Mouse (Mus musculus) Patski (cell line): Measurements from ENCODE around the gene Twf2. TPM values are rescaled to one million over a fixed set of nuclear protein-coding genes. Genes with fewer than 3 reads are reported as not detected.

Experiments
- ATAC-seq: fragments of 100-300 bp; one replicate; pipeline ENCODE4 v1.8.0; 2021
- CTCF ChIA-PET: fragments of 350-600 bp; sonication (Branson Sonifier 250); formaldehyde crosslinking; loops from one replicate; lab custom pipeline; 2022; ENCODE audit warnings: inconsistent platforms; lab: Charles Lee
- POLR2A ChIA-PET: fragments of 350-600 bp; sonication (Branson Sonifier 250); formaldehyde crosslinking; loops from one replicate; lab custom pipeline; 2022; ENCODE audit warnings: antibody characterized with exemption, inconsistent platforms; lab: Charles Lee
- DNase-seq: peaks from one replicate; pipeline ENCODE4 v3.0.0-alpha.2; 2011; ENCODE audit warnings: low read depth, low spot score
- H3K27me3 ChIP-seq: fragments of 371-371 bp; one replicate; pipeline ENCODE4 v1.5.1; 2021
- CTCF ChIP-seq: fragments of 100-300 bp; IDR thresholded peaks from one replicate; pipeline ENCODE4 v1.5.1; 2021
- in situ Hi-C: fragments of 300-500 bp; cut with MboI; formaldehyde crosslinking; loops from 3 replicates; pipeline ENCODE4 v1.11.1; 2018; ENCODE audit warnings: low pct_unique_long_range_greater_than_20kb, mixed read lengths
- polyA plus RNA-seq: library from polyadenylated mRNA; unstranded; gene quantifications from one replicate; pipeline ENCODE4 v1.2.3, GENCODE M21; 2021

The Twf2 gene
- polyA plus RNA-seq = 30.7 TPM

DNA sequence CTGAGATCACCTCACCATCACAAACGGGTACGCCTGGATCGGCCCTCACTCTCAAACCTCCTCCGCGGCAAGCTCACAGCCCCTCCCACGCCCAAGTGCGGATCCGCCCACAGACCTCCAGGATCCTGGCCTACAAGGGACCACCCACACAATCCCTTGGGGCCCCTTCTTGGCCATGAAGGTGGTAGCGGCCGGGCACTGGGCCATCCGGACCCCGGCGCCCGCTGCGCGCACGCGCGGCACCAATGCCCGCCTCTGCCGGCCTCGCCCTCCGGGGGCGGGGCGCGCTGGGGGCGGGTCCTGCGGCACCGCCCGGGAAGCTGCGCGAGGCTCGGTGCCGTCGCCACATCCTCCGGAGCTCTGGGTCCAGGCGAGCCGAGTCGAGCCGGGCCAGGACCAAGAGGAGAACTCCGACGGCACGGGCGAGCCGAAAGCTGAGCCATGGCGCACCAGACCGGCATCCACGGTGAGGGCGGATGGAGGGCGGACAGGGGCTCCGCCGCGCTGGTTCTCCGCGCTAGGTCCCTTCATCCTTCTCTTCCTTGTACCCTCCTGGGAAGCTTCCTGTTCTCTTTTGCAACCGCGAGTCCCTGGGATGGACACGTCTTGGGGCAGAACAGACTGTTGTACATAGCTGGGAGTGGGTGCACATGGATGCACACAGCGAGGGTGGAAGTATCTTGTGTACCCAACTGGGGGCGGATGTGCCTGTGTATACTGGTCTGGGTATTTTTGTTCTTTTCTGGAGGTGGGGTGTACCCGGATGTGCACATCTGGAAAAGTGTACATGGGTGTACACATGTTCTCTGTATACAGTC lies at the start of gene Twf2:
Gene Twf2, plus strand, starts transcription at position 290 of the 818 bp plus-strand sequence.
- ChIA-PET POLR2A (no interaction called here), CTCF (interaction anchor here (1.4 to 3.9 kb wide), 2 partner anchors 10 to 31 kb away, joined by 4 to 16 read pairs; no protein-coding TSS in a partner anchor)
- in situ Hi-C loops = no loop called here
- ATAC-seq (peak; percentile 72), DNase-seq (peak; percentile 34)
- no peak for TF ChIP-seq CTCF
- H3K27me3 ChIP-seq = no peaks in the 10 kb centered on the region

- POLR2A ChIA-PET = no interaction called here
- ATAC-seq (peak; percentile 94), DNase-seq (peak; percentile 61)
- in situ Hi-C loops = no loop called here
- CTCF ChIA-PET = no interaction called here
- peaks cover 8% of the 10 kb centered on the region for H3K27me3 ChIP-seq
- no peak for TF ChIP-seq CTCF
Observed at GRCm38 (mm10) chr9:106154106-106154505, 48.8 kb upstream of the Twf2 start.

- ChIA-PET POLR2A (no interaction called here), CTCF (interaction anchor here (1.1 to 2.5 kb wide), 4 partner anchors 13 to 43 kb away, joined by 3 to 8 read pairs (median 6); no protein-coding TSS in a partner anchor)
- TF ChIP-seq CTCF = no peak
- H3K27me3 ChIP-seq = no peaks in the 10 kb centered on the region
- DNase-seq = no peak
- ATAC-seq = peak; percentile 53
- in situ Hi-C loops = no loop called here
Observed at GRCm38 (mm10) chr9:106156419-106156818, 46.5 kb upstream of the Twf2 start.

GRCm38 (mm10) chr9:106156921-106157622 lies 45.8 kb upstream of the Twf2 start:
- in situ Hi-C loops = no loop called here
- ATAC-seq (no peak), DNase-seq (no peak)
- CTCF ChIA-PET = interaction anchor here (1.1 to 2.5 kb wide), 4 partner anchors 12 to 47 kb away, joined by 3 to 8 read pairs (median 4); no protein-coding TSS in a partner anchor
- TF ChIP-seq CTCF = no peak
- POLR2A ChIA-PET = no interaction called here
- no peaks in the 10 kb centered on the region for H3K27me3 ChIP-seq

DNA sequence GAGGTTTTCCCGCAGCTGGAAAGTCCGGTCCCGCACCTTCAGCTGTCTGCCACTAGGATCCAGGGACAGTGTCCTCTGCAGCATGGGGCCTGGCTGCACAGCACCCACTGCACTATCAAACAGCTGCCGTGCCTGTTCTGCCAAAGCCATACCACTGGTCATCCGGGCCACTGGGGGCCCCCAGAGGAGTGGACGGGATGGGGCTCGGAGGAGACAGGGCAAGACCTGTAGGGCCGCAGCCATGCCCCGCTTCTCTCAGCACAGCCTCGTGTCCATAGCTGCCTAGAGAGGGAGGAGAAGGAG lies 45.3 kb upstream of the Twf2 start:
- POLR2A ChIA-PET = interaction anchor here (4.7 kb wide), 1 partner anchor 14 kb away, joined by 30 read pairs; the partner anchor contains the start of gene Wdr82
- in situ Hi-C loops = no loop called here
- DNase-seq (no peak), ATAC-seq (no peak)
- TF ChIP-seq CTCF = no peak
- CTCF ChIA-PET = interaction anchor here (1.1 to 2.5 kb wide), 3 partner anchors 14 to 47 kb away, joined by 3 to 8 read pairs (median 4); no protein-coding TSS in a partner anchor
- no peaks in the 10 kb centered on the region for H3K27me3 ChIP-seq

GRCm38 (mm10) chr9:106158037-106158491 lies 44.8 kb upstream of the Twf2 start, which contains the start of gene Glyctk:
Gene Glyctk (minus strand): TSS chr9:106158138.
- in situ Hi-C loops = no loop called here
- no peak for TF ChIP-seq CTCF
- H3K27me3 ChIP-seq = no peaks in the 10 kb centered on the region
- no peak for ATAC-seq
- POLR2A ChIA-PET = interaction anchor here (4.7 kb wide), 1 partner anchor 13 kb away, joined by 30 read pairs; the partner anchor contains the start of gene Wdr82
- DNase-seq = no peak
- CTCF ChIA-PET = interaction anchor here (1.0 to 2.5 kb wide), 3 partner anchors 11 to 45 kb away, joined by 4 to 8 read pairs (median 5); no protein-coding TSS in a partner anchor

DNA sequence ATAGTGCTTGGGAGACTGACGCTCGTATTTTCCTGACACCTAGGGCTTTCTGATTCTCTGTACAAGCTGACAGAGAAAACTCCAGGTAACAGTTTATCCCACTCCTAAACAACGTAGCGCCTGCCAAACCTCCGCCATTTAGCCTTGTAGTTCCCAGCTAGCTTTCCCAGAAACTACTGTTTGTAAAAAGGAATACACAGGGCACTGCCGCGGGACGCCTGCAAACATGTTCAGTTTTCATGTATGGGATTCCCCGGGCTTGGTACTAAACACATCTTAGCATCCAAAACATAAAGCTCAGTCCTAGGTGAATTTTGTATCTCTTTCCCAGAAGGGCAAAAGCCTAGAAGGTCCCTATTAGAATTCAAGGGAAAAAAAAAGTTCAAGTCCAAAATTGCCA lies 43.7 kb upstream of the Twf2 start:
- POLR2A ChIA-PET = interaction anchor here (0.7 to 4.7 kb wide), 2 partner anchors 12 to 22 kb away, joined by 3 to 30 read pairs; partner anchors contain the start of gene Wdr82

DNA sequence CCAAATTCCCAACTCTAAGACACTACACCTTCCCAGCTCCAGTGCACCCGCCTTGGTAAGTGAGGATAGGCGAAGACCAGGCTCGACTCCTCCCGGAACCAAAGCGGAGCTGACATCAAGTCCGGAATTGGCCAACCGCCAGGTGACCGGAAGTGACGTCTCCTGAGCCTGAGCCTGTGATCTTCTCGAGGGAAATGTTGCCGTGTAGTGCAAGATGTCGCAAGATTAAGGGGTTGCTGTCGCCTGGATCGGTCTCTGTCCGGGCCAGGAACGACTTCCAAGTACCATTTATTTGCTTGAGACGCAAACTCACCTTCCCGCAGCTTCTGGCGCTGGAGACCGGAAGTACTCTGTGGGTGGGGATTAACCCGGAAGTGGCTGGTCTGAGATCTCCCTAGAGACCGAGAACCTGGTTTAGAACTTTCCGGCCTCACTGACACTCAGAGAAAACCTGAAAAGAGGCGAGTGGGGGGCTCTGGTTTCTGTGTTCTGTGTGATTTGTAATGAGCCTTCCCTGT lies 43.1 kb upstream of the Twf2 start:
- no peak for TF ChIP-seq CTCF
- CTCF ChIA-PET = interaction anchor here (1.3 to 1.8 kb wide), 3 partner anchors 9 to 121 kb away, joined by 3 to 5 read pairs (median 3); partner anchors contain the start of gene Poc1a
- DNase-seq (peak; percentile 83), ATAC-seq (peak; percentile 71)
- H3K27me3 ChIP-seq = no peaks in the 10 kb centered on the region
- POLR2A ChIA-PET = interaction anchor here (4.7 kb wide), 1 partner anchor 11 kb away, joined by 30 read pairs; the partner anchor contains the start of gene Wdr82
- in situ Hi-C loops = no loop called here

More for the DNA sequence above, 43.7 kb upstream of the Twf2 start:
- CTCF ChIA-PET = interaction anchor here (0.8 to 1.8 kb wide), 6 partner anchors 8 to 122 kb away, joined by 3 to 5 read pairs (median 4); partner anchors contain the start of gene Poc1a
- no peak for TF ChIP-seq CTCF
- no peak for ATAC-seq
- H3K27me3 ChIP-seq = no peaks in the 10 kb centered on the region
- in situ Hi-C loops = no loop called here
- DNase-seq = no peak

DNA sequence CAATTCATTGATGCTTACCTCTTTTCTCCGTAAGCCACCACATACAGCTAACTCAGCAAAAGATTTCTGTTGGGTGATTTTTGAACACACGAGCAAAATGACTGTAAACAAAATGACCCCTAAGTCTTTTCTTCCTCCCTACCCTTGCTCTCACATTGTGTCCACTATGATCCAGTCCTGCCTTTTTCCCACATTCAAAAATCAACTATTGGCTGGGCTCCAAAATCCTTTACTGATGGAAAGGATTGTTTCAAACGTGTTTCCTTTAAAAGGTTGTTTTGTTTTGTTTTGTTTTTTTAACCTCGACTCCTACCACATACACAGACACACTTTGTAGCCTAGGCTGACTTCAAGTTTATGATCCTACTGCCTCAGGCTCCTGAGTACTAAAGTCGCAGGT lies 42.5 kb upstream of the Twf2 start:
- ChIA-PET POLR2A (interaction anchor here (4.7 kb wide), 1 partner anchor 11 kb away, joined by 30 read pairs; the partner anchor contains the start of gene Wdr82), CTCF (interaction anchor here (1.5 kb wide), 1 partner anchor 10 kb away, joined by 3 read pairs; no protein-coding TSS in a partner anchor)
- TF ChIP-seq CTCF = no peak
- no peak for ATAC-seq
- H3K27me3 ChIP-seq = no peaks in the 10 kb centered on the region
- in situ Hi-C loops = no loop called here
- no peak for DNase-seq

- in situ Hi-C loops = no loop called here
- H3K27me3 ChIP-seq = no peaks in the 10 kb centered on the region
- POLR2A ChIA-PET = no interaction called here
- DNase-seq (no peak), ATAC-seq (no peak)
- CTCF ChIA-PET = no interaction called here
- no peak for TF ChIP-seq CTCF
Observed at GRCm38 (mm10) chr9:106166709-106167108, 36.2 kb upstream of the Twf2 start.
